ENCODE assay signal across 8 mouse cellular contexts in genomic region chr10:121796027-121796802, GRCm38 (mm10). TPM values are rescaled to one million over a fixed set of nuclear protein-coding genes. Genes with fewer than 3 reads are reported as not detected.
DNase-seq lines count a peak whose midpoint lies in the region; ATAC-seq and TF ChIP-seq lines count a peak whose summit lies in the region.

No protein-coding gene starts in this region.

- H3K4me1 ChIP-seq in kidney, embryonic 15.5 days, result 0 out of 2 replicates have a peak, but pooled peaks cover 5% of the 10 kb centered on the region
- H3K4me1 ChIP-seq in liver, embryonic 14.5 days (replicated peaks; ENCODE audit: control insufficient read depth in 2 of 2, insufficient read depth in 2 of 2, low read length in 1 of 2), result no peaks in the 10 kb centered on the region
- H3K4me1 ChIP-seq in forebrain, embryonic 14.5 days (ENCODE audit: control insufficient read depth, insufficient read depth, low read length), result no peaks in the 10 kb centered on the region

- WGBS in kidney, embryonic 15.5 days, result 72% methylated on average over 8 of the region's 8 CpGs
- 38% methylated on average over 8 of the region's 8 CpGs for WGBS in liver, embryonic 14.5 days (ENCODE audit: insufficient replicate concordance)
- WGBS in forebrain, embryonic 14.5 days, result 74% methylated on average over 8 of the region's 8 CpGs

- H3K36me3 ChIP-seq in kidney, embryonic 15.5 days, result peaks cover 38% of the 10 kb centered on the region
- H3K36me3 ChIP-seq in liver, embryonic 14.5 days (replicated peaks; ENCODE audit: control insufficient read depth, insufficient read depth, low read depth), result no peaks in the 10 kb centered on the region
- H3K36me3 ChIP-seq in forebrain, embryonic 14.5 days (ENCODE audit: control insufficient read depth, insufficient read depth, low read length), result peaks cover 32% of the 10 kb centered on the region

- H3K27me3 ChIP-seq in kidney, embryonic 15.5 days, result no peaks in the 10 kb centered on the region
- H3K27me3 ChIP-seq in liver, embryonic 14.5 days (ENCODE audit: control insufficient read depth, insufficient read depth, low read length), result no peaks in the 10 kb centered on the region
- H3K27me3 ChIP-seq in forebrain, embryonic 14.5 days (replicated peaks; ENCODE audit: control insufficient read depth, insufficient read depth, low read length), result no peaks in the 10 kb centered on the region

- peak; percentile 14 for DNase-seq in kidney, adult 11 months
- DNase-seq in adrenal gland, postnatal 36 days, result peak; percentile 11 to 30
- peak; percentile 9 to 13 (median 10) for DNase-seq in liver, embryonic 14.5 days (ENCODE audit: low read depth in 3 of 3, low spot score in 3 of 3)
- DNase-seq in spleen, adult 12 weeks (ENCODE audit: low spot score), result peak; percentile 34
- no peak for DNase-seq in right cerebral cortex, postnatal 25 days
- no peak for DNase-seq in forebrain, embryonic 14.5 days (ENCODE audit: low spot score)
- no peak for DNase-seq in frontal cortex, adult 2 months (ENCODE audit: extremely low spot score in 1 of 2, low spot score in 1 of 2)

- H3K9ac ChIP-seq in kidney, embryonic 15.5 days, result no peak overlapping the region
- H3K9ac ChIP-seq in liver, embryonic 14.5 days (replicated peaks), result no peak overlapping the region
- H3K9ac ChIP-seq in forebrain, embryonic 14.5 days (ENCODE audit: low read length), result no peak overlapping the region

- no peak for TF ChIP-seq CTCF in liver, embryonic 14.5 days (IDR thresholded peaks at IDR 0.05; ENCODE audit: low read depth)

- no peaks in the 10 kb centered on the region for H3K9me3 ChIP-seq in kidney, embryonic 15.5 days (replicated peaks)
- no peaks in the 10 kb centered on the region for H3K9me3 ChIP-seq in liver, embryonic 14.5 days (ENCODE audit: control insufficient read depth, low read length)
- no peaks in the 10 kb centered on the region for H3K9me3 ChIP-seq in forebrain, embryonic 14.5 days (replicated peaks; ENCODE audit: control insufficient read depth, low read length)

- no peak overlapping the region for H3K4me2 ChIP-seq in kidney, embryonic 15.5 days
- no peak overlapping the region for H3K4me2 ChIP-seq in liver, embryonic 14.5 days (ENCODE audit: low read depth)
- no peak overlapping the region for H3K4me2 ChIP-seq in forebrain, embryonic 14.5 days (ENCODE audit: low read length)

- no peak overlapping the region for H3K27ac ChIP-seq in kidney, embryonic 15.5 days
- no peak overlapping the region for H3K27ac ChIP-seq in liver, embryonic 14.5 days
- H3K27ac ChIP-seq in forebrain, embryonic 14.5 days (ENCODE audit: low read depth, low read length), result no peak overlapping the region

- H3K4me3 ChIP-seq in kidney, embryonic 15.5 days (replicated peaks), result no peak overlapping the region
- no peak overlapping the region for H3K4me3 ChIP-seq in liver, embryonic 14.5 days (ENCODE audit: insufficient read depth in 1 of 2, low read depth in 2 of 2, low read length in 2 of 2)
- no peak overlapping the region for H3K4me3 ChIP-seq in forebrain, embryonic 14.5 days (ENCODE audit: low read depth, low read length)

- no peak for TF ChIP-seq EP300 in liver, embryonic 14.5 days (IDR thresholded peaks at IDR 0.05; ENCODE audit: low read depth)

- no peak for ATAC-seq in kidney, embryonic 15.5 days (replicated peaks; ENCODE audit: low FRiP score)
- ATAC-seq in liver, embryonic 14.5 days (ENCODE audit: insufficient read depth), result no peak
- ATAC-seq in forebrain, embryonic 14.5 days, result no peak

RNA-seq across cellular contexts. Expression of gene BC048403, which starts 56.5 kb away (rescaled TPM):
- polyA plus RNA-seq in kidney, embryonic 15.5 days (2015; fragmentation: Nextera tagmentation; extraction: Ambion mirVana), result 3.0 and 3.4 TPM in 2 replicates
- 10 to 100 TPM in 1 of 2 experiments, 1 to 10 TPM in 1; 9.0 to 13.3 TPM for total RNA-seq in adrenal gland, postnatal 36 days (2021)
- 1.9 and 2.3 TPM in 2 replicates for polyA plus RNA-seq in liver, embryonic 14.5 days (2012; rRNA removed)
- 1.8 TPM in 2 replicates for polyA plus RNA-seq in liver, embryonic 14.5 days (2014; fragmentation: Nextera tagmentation; extraction: Ambion mirVana)
- 2.0 and 2.5 TPM in 2 replicates for polyA plus RNA-seq in forebrain, embryonic 14.5 days (2014; fragmentation: Nextera tagmentation; extraction: Ambion mirVana)
- 6.5 and 7.2 TPM in 2 replicates for polyA plus RNA-seq in frontal cortex, adult 2 months (2012; rRNA removed)

Comparison
In these comparisons a context has a peak if more than half of its experiments do, and no peak if none do; other contexts are left out.
1. DNase-seq: peak in kidney, adult 11 months (single experiment), adrenal gland, postnatal 36 days (2 of 2), liver, embryonic 14.5 days (3 of 3) and spleen, adult 12 weeks (single experiment); none in right cerebral cortex, postnatal 25 days (single experiment), forebrain, embryonic 14.5 days (single experiment) and frontal cortex, adult 2 months (0 of 2).